Mouse (Mus musculus): ENCODE measurements at regions not wholly inside any gene's neighbourhood (a gene's known extent, or its start where the extent isn't known, plus 50 kb on each side); places are given as distances from the start of the nearest gene placed in this dataset.
A peak's percentile ranks its signal among the peaks of the same experiment; 100 is the strongest.
"Not testable (repeated sequence)": the region's sequence is repeated elsewhere in the genome, so short reads cannot be mapped to it uniquely, and the experiment has no call there.

DNA sequence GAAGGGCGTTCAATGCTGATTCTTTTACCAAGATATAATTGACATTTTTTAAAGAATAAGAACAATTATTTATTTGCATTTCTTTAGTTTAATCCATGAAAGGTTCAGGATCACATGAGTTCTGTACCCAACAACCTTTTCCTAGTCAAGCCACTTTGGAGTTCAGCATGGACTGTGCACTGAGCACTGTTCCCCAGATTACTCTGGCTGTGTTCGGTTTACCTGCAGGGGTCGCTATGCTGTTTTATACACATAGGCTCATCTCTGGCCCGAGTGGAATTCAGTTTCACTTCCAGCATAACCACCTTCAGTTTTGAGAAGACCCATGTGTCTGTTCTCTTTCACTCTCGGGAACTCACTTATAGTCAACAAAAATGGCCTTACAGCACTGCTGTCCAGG, 93.5 kb upstream of the Smarcad1 start:
- H3K27me3 ChIP-seq (replicated peaks; ENCODE audit: control insufficient read depth, insufficient read depth, low read length); H3K4me2 ChIP-seq (ENCODE audit: low read depth, low read length); H3K4me1 ChIP-seq (ENCODE audit: control insufficient read depth, insufficient read depth, low read length); H3K27ac ChIP-seq (replicated peaks; ENCODE audit: low read depth, low read length); DNase-seq (ENCODE audit: low spot score); H3K9me3 ChIP-seq (ENCODE audit: control insufficient read depth, low read length); H3K4me3 ChIP-seq (ENCODE audit: low read depth, low read length); H3K9ac ChIP-seq (ENCODE audit: low read depth, low read length); ATAC-seq (ENCODE audit: low read depth); H3K36me3 ChIP-seq (ENCODE audit: control insufficient read depth, insufficient read depth, low read length): not testable (repeated sequence)
- 74% methylated on average over 5 of the region's 5 CpGs for WGBS

DNA sequence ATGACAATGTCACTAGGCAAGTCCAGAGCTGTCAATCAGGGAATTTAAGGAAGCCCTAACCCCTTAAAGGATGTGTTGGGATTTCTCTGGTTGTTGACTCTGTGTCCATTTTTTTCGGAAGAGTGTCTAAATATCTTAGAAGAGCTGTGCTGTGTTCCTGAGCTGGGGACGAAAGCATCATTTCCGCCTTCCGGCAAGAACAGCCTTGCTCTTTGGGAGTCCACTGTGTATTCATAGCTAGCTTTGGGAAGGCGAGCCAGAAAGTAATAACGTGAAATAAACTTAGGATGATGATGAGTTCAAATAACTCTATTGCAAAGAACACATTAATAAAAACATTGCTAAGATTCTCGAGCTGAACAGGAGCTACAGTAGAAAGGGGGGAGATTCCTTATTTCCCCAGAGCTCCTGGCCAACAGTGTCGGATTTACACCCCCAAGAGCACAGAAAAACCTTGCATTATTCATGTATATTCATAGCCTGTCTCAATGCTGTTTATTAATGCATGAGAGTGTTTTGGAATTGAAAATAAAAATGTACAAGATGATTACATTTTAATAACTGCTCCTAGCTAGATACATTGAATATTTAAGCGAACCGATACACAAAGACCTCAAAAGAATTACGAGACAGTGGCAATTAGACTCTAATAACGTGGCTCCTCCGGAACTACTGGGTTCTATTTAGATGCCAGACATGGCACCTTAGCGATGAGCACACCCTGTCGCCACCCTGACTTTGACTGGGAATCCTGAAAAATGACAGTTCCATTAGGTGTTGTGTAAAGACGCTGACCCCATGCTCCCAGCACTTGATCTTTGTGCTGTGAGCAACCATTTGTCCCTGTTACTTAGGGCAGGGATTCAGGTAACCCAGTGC, 80.5 kb upstream of the Smarcad1 start:
- Histone ChIP-seq H3K4me1 (ENCODE audit: control insufficient read depth, insufficient read depth, low read length) (no peaks in the 10 kb centered on the region), H3K4me2 (ENCODE audit: low read depth, low read length) (no peak overlapping the region), H3K9me3 (ENCODE audit: control insufficient read depth, low read length) (no peaks in the 10 kb centered on the region), H3K9ac (ENCODE audit: low read depth, low read length) (no peak overlapping the region), H3K36me3 (ENCODE audit: control insufficient read depth, insufficient read depth, low read length) (no peaks in the 10 kb centered on the region), H3K4me3 (ENCODE audit: low read depth, low read length) (no peak overlapping the region), H3K27me3 (replicated peaks; ENCODE audit: control insufficient read depth, insufficient read depth, low read length) (no peaks in the 10 kb centered on the region), H3K27ac (replicated peaks; ENCODE audit: low read depth, low read length) (no peak overlapping the region)
- no peak for DNase-seq (ENCODE audit: low spot score)
- 65% methylated on average over 16 of the region's 16 CpGs for WGBS
- ATAC-seq (ENCODE audit: low read depth): no peak

DNA sequence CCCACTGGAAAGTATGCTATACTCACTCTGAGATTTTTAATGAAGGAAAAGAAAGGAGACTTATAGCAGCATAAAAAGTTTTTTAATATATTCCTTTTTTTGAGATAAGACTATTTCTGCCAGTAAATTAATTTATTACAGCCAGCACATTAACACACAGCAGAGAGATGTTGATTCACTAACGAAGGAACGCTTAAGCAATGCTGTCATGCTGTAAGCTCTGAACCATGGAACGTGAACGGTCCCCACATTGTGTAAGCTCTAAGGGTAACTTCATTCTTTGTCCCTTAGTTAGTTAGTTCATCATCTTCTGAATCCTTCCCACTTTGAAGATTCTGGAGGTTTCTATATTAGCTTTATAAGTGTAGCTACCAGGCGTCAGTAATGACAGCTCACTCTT, 79.8 kb upstream of the Smarcad1 start:
- Histone ChIP-seq H3K4me3 (ENCODE audit: low read depth, low read length) (no peak overlapping the region), H3K9me3 (ENCODE audit: control insufficient read depth, low read length) (no peaks in the 10 kb centered on the region), H3K27me3 (replicated peaks; ENCODE audit: control insufficient read depth, insufficient read depth, low read length) (no peaks in the 10 kb centered on the region), H3K9ac (ENCODE audit: low read depth, low read length) (no peak overlapping the region), H3K4me2 (ENCODE audit: low read depth, low read length) (no peak overlapping the region), H3K4me1 (ENCODE audit: control insufficient read depth, insufficient read depth, low read length) (no peaks in the 10 kb centered on the region), H3K36me3 (ENCODE audit: control insufficient read depth, insufficient read depth, low read length) (no peaks in the 10 kb centered on the region), H3K27ac (replicated peaks; ENCODE audit: low read depth, low read length) (no peak overlapping the region)
- ATAC-seq (ENCODE audit: low read depth): no peak
- DNase-seq (ENCODE audit: low spot score): no peak
- 72% methylated on average over 5 of the region's 5 CpGs for WGBS

DNA sequence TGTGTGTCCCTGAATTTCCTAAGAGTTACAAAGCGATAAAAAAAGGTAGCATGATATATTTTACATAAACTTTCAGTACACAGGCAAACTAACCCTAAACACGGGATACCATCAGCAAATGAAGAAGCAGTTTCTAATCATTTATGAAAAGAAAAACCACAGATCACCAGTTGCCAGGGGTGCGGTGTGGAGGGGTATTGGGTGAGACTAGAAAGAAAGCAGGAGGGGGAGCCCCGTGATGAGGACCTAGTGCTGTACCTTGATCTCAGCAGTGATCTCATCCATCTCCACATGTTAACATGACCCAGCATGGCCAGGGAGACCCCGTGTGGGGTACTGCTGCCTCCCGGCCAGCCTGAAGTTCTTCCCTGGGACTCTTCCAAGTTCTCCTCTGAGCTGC, 77.7 kb upstream of the Smarcad1 start:
- WGBS: 75% methylated on average over 6 of the region's 6 CpGs
- H3K9ac ChIP-seq (ENCODE audit: low read depth, low read length): no peak overlapping the region
- H3K4me1 ChIP-seq (ENCODE audit: control insufficient read depth, insufficient read depth, low read length): no peaks in the 10 kb centered on the region
- ATAC-seq (ENCODE audit: low read depth) (no peak), DNase-seq (ENCODE audit: low spot score) (no peak)
- H3K36me3 ChIP-seq (ENCODE audit: control insufficient read depth, insufficient read depth, low read length): no peaks in the 10 kb centered on the region
- no peaks in the 10 kb centered on the region for H3K27me3 ChIP-seq (replicated peaks; ENCODE audit: control insufficient read depth, insufficient read depth, low read length)
- H3K4me3 ChIP-seq (ENCODE audit: low read depth, low read length): no peak overlapping the region
- H3K4me2 ChIP-seq (ENCODE audit: low read depth, low read length): no peak overlapping the region
- no peak overlapping the region for H3K27ac ChIP-seq (replicated peaks; ENCODE audit: low read depth, low read length)
- H3K9me3 ChIP-seq (ENCODE audit: control insufficient read depth, low read length): no peaks in the 10 kb centered on the region

DNA sequence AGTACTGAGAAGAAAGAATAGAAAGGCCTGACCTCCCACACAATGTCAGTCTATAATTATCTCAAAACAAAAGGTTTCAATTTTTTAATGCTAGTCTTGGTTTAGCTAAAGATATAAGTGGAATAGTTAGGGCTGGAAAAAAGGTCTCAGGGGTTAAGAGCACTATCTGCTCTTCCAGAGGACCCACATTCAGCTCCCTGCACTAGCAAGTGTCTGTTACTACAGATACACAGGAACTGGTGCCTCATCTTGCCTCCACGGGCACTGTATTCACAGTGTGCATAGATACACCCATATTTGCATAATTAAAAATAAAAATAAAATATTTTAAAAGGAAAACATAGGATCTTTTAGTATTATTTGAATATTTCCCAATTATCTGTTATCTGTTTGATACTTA, 77.2 kb upstream of the Smarcad1 start:
- H3K4me2 ChIP-seq (ENCODE audit: low read depth, low read length): no peak overlapping the region
- H3K4me3 ChIP-seq (ENCODE audit: low read depth, low read length): no peak overlapping the region
- no peaks in the 10 kb centered on the region for H3K27me3 ChIP-seq (replicated peaks; ENCODE audit: control insufficient read depth, insufficient read depth, low read length)
- no peak for DNase-seq (ENCODE audit: low spot score)
- no peaks in the 10 kb centered on the region for H3K4me1 ChIP-seq (ENCODE audit: control insufficient read depth, insufficient read depth, low read length)
- WGBS: 77% methylated on average over 1 of the region's 1 CpGs
- ATAC-seq (ENCODE audit: low read depth): no peak
- H3K9ac ChIP-seq (ENCODE audit: low read depth, low read length): no peak overlapping the region
- H3K9me3 ChIP-seq (ENCODE audit: control insufficient read depth, low read length): no peaks in the 10 kb centered on the region
- H3K27ac ChIP-seq (replicated peaks; ENCODE audit: low read depth, low read length): no peak overlapping the region
- no peaks in the 10 kb centered on the region for H3K36me3 ChIP-seq (ENCODE audit: control insufficient read depth, insufficient read depth, low read length)

DNA sequence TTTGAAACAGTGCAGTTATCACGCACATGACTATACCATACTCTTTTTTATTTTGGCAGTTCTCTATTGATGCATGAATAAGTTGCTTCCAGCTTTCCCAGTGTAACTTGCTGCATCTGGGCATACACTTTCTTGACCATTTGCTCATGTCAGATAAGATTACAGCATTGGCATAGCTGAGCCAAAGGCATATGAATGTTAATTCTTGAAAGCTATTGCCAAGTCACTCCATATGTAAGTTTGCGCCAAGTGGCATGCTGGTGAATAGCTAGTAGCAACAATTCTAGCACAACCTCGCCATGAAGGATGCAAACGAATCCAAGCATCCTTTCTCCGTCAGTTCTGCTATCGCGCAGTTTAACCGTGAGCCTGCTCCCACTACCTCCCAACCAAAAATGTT, 72.2 kb upstream of the Smarcad1 start:
- 81% methylated on average over 8 of the region's 8 CpGs for WGBS
- H3K4me1 ChIP-seq (ENCODE audit: control insufficient read depth, insufficient read depth, low read length): no peaks in the 10 kb centered on the region
- no peak overlapping the region for H3K4me3 ChIP-seq (ENCODE audit: low read depth, low read length)
- no peaks in the 10 kb centered on the region for H3K27me3 ChIP-seq (replicated peaks; ENCODE audit: control insufficient read depth, insufficient read depth, low read length)
- H3K9me3 ChIP-seq (ENCODE audit: control insufficient read depth, low read length): no peaks in the 10 kb centered on the region
- H3K27ac ChIP-seq (replicated peaks; ENCODE audit: low read depth, low read length): no peak overlapping the region
- no peak overlapping the region for H3K4me2 ChIP-seq (ENCODE audit: low read depth, low read length)
- no peak overlapping the region for H3K9ac ChIP-seq (ENCODE audit: low read depth, low read length)
- no peak for ATAC-seq (ENCODE audit: low read depth)
- no peak for DNase-seq (ENCODE audit: low spot score)
- no peaks in the 10 kb centered on the region for H3K36me3 ChIP-seq (ENCODE audit: control insufficient read depth, insufficient read depth, low read length)

DNA sequence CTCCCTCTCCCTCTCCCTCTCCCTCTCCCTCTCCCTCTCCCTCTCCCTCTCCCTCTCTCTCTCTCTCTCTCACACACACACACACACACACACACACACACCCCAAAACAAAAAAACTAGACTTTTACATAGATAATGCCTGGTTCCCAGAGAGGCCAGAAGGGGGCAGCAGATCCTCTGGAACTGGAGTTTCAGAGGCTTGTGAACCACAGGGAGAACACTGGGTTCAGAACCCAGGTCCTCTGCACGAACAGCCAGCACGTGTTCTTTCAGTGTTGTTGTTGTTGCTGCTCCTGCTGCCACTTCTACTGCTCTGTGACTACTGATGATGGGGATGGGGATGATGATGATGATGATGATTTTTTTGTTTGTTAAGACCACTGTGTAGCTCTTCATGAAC, 68.4 kb upstream of the Smarcad1 start:
- Histone ChIP-seq H3K9ac (ENCODE audit: low read depth, low read length) (no peak overlapping the region), H3K27ac (replicated peaks; ENCODE audit: low read depth, low read length) (no peak overlapping the region), H3K9me3 (ENCODE audit: control insufficient read depth, low read length) (no peaks in the 10 kb centered on the region), H3K27me3 (replicated peaks; ENCODE audit: control insufficient read depth, insufficient read depth, low read length) (no peaks in the 10 kb centered on the region), H3K4me2 (ENCODE audit: low read depth, low read length) (no peak overlapping the region), H3K36me3 (ENCODE audit: control insufficient read depth, insufficient read depth, low read length) (no peaks in the 10 kb centered on the region), H3K4me3 (ENCODE audit: low read depth, low read length) (no peak overlapping the region), H3K4me1 (ENCODE audit: control insufficient read depth, insufficient read depth, low read length) (no peaks in the 10 kb centered on the region)
- WGBS: 35% methylated on average over 2 of the region's 2 CpGs
- DNase-seq (ENCODE audit: low spot score) (peak; percentile 5), ATAC-seq (ENCODE audit: low read depth) (no peak)

DNA sequence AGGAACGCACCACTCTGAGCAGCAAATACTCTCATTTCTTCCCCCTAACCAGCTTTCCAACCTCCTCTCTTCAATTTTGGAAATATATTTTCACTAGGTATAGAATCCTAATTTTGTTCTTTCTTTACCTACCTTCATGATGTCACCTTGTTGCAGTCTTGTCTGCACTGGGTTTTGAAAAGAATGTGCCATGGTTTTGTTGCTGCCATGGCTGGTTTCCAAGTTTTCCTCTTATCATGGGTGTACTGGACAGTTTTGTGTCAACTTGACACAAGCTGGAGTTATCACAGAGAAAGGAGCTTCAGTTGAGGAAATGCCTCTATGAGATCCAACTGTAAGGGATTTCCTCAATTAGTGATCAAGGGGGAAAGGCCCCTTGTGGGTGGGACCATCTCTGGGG, 67.9 kb upstream of the Smarcad1 start:
- H3K9ac ChIP-seq (ENCODE audit: low read depth, low read length); H3K27ac ChIP-seq (replicated peaks; ENCODE audit: low read depth, low read length); H3K4me1 ChIP-seq (ENCODE audit: control insufficient read depth, insufficient read depth, low read length); H3K36me3 ChIP-seq (ENCODE audit: control insufficient read depth, insufficient read depth, low read length); H3K27me3 ChIP-seq (replicated peaks; ENCODE audit: control insufficient read depth, insufficient read depth, low read length); H3K4me2 ChIP-seq (ENCODE audit: low read depth, low read length); H3K4me3 ChIP-seq (ENCODE audit: low read depth, low read length); DNase-seq (ENCODE audit: low spot score); H3K9me3 ChIP-seq (ENCODE audit: control insufficient read depth, low read length); ATAC-seq (ENCODE audit: low read depth): not testable (repeated sequence)
- WGBS: 95% methylated on average over 1 of the region's 1 CpGs

DNA sequence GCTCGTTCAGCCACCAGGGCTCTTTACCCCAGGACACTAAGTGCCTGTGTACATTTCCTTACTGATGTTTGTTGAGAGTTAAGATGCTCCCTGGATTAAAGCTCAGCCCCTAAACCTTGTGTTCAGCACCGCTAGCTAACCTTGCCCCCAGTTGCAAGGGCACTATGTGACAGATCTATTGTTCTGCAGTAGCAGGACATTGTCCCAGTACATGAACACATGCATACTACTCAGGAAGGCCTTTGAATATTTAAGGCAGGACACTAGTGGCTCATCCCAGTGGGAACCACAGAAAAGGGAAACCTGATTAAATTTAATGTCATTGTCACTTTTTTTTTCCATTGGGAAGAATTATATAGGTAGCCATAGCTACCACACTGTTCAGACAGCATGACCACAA, 60.3 kb upstream of the Smarcad1 start:
- Histone ChIP-seq H3K4me2 (ENCODE audit: low read depth, low read length) (no peak overlapping the region), H3K4me1 (ENCODE audit: control insufficient read depth, insufficient read depth, low read length) (no peaks in the 10 kb centered on the region), H3K9ac (ENCODE audit: low read depth, low read length) (no peak overlapping the region), H3K4me3 (ENCODE audit: low read depth, low read length) (no peak overlapping the region), H3K9me3 (ENCODE audit: control insufficient read depth, low read length) (no peaks in the 10 kb centered on the region), H3K27me3 (replicated peaks; ENCODE audit: control insufficient read depth, insufficient read depth, low read length) (no peaks in the 10 kb centered on the region), H3K36me3 (ENCODE audit: control insufficient read depth, insufficient read depth, low read length) (no peaks in the 10 kb centered on the region), H3K27ac (replicated peaks; ENCODE audit: low read depth, low read length) (no peak overlapping the region)
- ATAC-seq (ENCODE audit: low read depth) (no peak), DNase-seq (ENCODE audit: low spot score) (no peak)
- 36% methylated on average over 2 of the region's 2 CpGs for WGBS
